Mouse (Mus musculus) lung, postnatal 14 days (tissue): ENCODE measurements at regions not wholly inside any gene's neighbourhood (a gene's known extent, or its start where the extent isn't known, plus 50 kb on each side); places are given as distances from the start of the nearest gene placed in this dataset.

Source experiments
- DNase-seq: peaks from one replicate; pipeline ENCODE4 v3.0.0; 2021

DNA sequence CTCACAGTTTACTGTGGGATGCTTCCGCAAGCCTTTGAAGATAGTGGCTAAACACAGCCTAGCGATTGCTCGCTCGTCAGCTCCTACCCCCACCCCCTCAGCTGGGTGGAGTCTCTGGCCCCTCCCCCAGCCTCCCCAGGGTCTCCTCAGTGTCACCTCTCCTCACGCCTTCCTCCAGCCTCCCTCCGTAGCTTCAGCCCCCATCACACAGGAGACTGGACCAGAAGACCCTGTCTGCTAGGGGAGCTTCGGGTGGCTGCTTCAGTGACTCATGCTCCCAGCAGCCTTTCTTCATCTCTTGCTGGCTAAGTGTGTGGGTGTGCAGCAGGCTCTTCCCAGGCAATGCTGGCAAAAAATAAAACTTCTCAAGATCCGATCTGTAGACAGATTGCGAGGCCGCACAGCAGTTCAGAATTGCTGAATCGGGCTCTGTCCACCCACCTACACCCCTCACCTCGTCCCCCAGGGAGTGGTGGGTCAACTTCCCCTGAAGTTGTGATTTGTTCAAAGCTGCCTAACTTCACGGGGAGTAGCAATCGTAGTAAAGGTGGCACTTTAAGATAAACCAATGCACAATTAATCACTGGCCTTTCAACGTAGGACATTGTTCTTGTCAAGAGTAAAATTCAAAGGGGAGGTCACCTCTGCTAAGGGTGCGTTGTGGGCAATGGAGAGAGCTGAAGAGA, 61.2 kb upstream of the Ankrd28 start:
- DNase-seq, result peak; percentile 24

DNA sequence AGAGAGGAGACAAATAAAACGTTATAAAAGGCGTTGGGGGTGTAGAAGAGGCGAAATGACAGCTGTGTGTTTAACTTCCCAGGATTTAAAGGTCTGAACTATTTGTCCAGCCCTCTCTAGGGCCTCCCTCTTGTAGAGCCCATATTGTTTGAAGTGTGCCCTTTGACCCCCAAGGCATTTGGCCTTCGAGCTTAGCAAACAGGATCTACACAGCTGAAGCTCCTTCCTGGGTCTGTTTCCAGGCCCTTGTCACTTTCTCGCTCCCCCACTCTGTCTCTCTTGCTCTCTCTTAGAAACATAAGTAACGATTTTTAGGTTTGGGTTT, 61.7 kb upstream of the Ankrd28 start:
- peak; percentile 11 for DNase-seq

DNA sequence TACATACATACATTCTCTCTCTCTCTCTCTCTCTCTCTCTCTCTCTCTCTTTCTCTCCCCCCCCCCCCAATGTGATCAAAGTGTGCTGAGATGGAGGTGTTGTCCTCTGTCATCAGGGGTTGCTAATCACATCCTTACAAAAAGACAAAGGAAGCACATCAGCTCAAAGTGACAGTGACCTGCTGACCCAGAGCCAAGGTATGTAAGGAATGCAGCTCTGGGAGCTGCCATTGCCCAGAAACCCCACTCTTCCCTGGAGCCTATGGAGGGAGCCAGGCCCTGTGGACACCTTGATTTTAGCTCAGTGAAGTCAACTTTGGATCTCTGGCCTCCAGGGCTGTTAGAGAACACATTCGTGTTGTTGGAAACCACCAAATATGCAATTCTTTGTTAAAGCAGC, 66.0 kb upstream of the Ankrd28 start:
- DNase-seq, result no peak

DNA sequence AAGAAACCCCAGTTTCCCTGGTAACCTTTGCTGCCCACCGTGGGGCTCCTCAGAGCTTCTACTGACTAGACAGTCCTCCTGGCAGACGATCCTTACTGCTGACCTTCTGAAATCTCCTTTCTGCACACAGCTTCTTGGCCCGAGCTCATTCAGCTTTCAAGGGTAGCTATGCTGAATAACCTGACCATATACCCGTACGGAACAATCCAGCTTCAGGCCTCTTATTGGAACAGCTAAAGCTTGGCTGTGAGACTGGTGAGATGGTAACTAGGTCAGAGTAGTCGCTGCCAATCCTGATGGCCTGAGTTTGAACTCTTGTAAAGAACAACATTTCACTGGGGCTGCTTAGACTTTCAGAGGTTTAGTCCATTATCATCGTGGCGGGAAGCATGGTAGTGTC, 69.1 kb upstream of the Ankrd28 start:
- DNase-seq, result no peak

DNA sequence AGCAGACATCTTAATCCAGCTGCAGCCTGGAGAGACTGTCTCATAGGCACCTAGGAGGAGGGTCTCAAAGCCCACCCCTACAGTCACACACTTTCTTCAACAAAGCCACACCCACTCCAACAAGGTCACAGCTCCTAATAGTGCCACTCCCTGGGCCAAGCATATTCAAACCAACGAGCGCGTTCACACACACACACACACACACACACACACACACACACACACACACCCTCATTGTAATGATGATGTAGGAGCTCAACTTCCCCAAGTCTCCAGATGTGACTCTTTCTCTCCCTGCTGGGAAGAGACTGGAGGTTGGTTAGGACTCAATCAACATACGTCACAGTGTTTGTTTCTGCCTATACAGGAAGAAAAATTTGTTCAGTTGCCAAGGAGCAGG, 69.5 kb upstream of the Ankrd28 start:
- DNase-seq, result no peak

DNA sequence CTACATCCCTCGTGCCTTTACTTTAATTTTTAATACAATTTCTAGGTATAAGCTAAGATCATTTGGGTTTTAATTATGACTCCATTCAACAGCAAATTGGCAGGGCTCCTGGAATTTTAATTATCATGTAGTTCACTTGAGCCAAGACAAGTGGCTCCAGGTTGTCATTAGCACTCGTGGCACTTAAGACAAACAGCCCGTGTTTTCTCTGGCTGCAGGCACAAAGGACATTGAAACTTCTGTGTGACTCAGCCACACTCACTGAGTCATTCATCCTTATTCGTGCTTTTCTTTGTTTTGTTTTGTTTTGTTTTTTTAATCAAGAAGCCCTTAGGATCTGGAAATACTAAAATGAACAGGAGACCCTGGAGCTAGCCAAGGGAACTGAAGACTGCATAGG, 71.5 kb upstream of the Ankrd28 start:
- DNase-seq, result no peak

DNA sequence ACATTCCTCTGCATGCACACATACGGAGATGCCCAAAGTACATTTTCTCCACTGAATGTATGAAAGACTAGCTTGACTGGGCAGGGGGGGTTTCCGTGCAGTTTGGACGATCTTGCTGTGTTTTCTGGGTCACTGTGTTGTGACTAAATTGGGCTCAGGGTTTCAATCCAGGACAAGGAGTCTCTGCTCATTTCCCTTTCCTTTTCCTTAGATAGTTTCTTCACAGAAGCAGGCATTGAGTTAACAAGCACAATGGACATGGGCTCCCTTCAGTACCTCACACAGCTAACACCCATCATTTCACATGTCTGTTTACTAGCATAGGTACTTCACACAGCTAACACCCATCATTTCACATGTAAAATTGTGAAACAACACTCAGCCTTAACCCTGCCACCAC, 73.2 kb upstream of the Ankrd28 start:
- DNase-seq, result no peak

DNA sequence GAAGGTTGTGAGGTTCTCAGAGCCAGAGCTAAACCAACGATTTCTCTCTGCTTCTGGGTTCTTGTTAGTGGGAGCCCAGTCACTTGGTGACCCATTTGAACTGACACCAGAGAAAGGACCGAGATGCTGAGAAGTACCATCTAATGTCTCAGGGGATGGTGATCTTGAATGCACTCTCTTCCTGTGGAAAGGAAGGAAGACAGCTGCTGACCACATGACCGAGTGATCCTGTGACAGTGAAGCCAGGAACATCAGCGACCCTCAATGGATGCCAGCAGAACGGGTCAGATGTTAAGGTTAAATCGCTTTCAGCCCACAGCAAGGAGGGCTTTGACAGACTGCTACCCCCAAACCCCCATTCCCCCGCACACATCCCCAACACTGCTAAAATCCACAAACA, 78.1 kb upstream of the Ankrd28 start:
- no peak for DNase-seq

DNA sequence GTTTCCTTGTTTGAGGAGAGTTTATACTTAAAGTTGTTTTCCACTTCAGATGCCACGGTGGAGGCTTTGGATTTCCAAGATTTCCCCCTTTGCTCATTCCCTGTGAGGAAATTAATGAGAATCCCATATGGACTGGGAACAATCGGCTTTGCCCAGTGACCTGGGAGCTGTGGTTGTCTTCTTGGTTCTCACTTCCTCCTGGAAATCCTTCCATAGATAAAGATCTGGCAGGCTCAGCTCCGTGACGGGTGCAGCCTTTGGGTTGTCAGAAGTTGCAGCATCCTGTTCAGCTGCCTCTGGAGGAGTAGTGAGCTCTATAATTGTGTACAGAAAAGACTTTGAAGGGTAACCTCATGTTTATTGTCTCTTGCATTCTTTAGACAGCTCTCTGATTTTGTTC, 78.8 kb upstream of the Ankrd28 start:
- peak; percentile 11 for DNase-seq

DNA sequence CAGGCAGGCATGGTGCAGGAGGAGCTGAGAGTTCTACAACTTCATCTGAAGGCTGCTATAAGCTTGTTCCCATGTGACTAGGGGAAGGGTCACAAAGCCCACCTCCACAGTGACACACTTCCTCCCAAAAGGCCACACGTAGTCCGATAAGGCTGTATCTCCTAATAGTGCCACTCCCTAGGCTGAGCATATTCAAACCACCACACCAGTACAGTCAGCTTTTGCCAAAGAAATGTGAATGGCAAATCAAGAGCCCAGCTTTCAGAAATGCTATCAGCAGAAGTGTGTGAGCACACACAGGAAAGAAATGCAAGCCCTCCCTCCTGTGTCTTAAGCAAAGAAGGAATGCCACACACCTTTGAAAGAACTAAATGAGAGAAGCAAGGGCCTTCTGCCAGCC, 80.4 kb upstream of the Ankrd28 start:
- no peak for DNase-seq

DNA sequence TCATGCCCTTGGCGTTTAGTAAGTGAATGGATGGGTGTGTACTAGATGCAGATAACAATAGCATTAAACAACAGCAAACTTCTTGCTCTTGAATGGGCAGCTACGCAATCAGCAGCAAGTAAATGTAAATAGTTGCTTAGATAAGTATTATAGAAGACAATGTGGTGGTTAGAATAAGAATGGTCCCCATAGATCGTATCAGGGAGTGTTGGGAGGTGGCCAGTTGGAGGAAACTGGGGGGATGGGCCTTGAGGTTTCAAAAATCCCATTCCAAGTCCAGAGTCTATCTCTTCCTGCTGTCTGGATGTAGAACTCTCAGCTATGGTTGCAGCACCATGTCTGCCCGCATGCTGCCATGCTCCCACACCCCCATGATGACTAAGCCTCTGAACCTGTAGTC, 88.0 kb upstream of the Ankrd28 start:
- no peak for DNase-seq

DNA sequence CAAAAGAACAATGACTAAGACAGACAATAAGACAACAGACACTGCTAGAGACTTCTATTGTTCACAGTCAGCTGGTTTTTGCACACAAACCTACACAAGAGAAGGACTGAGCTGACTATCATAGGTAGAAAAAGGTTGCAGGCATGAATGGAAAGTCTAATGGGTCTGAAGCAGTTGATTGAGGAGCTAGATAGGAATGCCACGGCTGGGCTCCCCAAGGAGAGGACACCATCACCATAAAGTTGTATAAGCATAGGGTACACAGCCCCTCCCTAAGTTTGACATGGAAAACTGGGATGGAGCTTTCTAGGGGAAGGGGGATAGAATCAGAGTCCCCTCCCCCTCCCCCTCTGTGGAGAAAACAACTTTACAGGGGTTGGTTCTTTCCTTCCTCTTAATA, 88.5 kb upstream of the Ankrd28 start:
- DNase-seq, result no peak

DNA sequence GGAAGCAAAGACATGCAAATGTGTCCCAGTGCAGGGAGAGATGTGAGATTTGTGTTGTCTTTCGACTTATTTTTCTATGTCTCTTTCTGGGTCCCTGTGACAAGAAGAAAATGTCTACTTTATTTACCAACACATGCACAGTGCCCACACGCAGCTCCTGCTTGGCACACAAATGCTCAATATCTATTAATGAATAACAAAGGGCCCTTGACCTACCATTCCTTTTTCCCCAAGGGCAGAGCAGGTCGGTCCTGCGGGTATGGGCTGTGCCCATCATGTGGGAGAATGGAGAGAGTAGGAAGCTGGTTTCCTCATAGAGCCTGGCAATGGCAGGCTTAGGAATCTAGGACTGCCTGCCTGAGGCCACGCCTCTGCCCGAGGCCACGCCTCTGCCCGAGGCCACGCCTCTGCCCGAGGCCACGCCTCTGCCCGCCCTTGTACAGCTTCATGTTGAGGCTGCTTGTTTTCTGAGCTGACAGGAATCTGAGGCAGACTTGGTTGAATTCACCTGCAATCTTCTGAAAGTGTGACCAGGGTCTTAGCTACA, 98.8 kb upstream of the Ankrd28 start:
- DNase-seq, result no peak

DNA sequence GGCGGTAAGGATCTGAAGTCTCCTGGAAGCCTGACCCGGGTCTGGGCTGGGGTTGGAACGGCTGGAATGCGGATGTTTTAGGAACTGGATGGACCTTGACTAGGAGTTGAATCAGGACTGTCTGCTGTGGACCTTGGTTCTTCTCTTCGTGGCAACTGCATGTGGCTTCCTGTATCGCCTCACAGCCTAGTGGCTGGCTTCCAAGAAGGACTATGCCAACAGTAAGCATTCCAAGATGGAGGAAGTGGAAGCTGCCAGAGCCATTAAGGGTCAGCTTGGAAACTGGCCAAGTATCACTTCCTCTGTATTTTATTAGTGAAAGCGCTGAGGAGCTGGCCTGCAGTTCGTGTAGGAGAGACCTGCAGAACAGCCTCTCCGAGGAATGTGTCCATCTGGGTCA, 98.4 kb upstream of the Galnt15 start:
- peak; percentile 90 for DNase-seq

DNA sequence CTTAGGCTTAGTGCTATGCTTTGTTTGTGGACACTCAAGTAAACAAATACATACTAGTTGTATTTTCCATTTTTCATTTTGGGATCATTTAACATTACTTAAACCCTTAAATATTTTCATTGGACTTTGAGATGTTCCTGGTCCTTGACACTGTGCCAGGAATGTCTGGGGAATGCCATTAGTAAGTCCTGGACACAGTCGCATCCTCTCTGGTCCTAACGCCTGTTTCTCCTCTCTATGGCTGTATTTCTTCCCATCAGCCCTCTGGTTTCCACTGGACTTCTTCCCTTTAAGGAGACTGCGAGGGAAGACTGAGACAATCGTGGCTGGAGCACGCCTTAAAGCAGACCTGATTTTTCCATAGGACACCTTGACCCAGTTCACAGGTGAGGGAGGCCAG, 96.8 kb upstream of the Galnt15 start:
- DNase-seq, result no peak

DNA sequence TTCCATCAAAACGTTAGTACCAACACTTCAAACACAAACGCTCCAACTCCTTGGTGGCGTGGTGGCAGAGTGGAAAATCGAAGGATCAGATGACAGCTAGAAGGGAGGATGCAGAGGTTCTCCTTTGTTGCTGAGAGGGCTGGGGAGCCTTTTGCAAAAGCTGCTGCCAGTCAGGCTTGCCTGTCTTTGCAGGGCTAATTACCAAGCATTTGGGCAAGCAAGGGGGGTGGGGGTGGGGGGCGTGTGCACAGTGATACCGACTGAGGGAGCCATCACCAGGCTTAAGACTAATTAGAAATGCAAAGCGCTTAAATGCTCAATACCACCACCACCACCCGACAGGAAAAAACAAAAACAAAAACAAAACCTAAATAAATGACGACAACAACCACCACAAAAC, 95.3 kb upstream of the Galnt15 start:
- no peak for DNase-seq

DNA sequence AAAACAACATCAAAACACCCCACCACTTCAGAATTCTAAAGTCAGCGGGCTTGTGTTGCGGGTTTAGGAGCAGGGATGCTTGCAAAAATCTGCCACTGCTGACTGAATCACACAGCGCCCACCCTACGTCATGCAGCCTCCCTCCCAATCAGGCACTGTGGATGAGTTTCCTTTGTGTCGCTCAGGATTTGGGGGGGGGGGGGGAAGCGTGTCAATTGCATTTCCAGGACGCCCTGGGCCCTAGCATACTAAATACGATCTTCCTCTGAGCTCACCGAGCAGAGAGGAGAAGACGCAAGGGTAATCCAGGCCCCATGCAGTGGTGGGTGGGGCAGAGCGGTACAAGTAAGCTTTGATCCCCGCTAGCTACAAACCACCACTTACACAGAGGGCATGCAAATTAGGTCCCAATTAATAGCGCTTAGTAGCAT, 94.9 kb upstream of the Galnt15 start:
- peak; percentile 17 for DNase-seq

DNA sequence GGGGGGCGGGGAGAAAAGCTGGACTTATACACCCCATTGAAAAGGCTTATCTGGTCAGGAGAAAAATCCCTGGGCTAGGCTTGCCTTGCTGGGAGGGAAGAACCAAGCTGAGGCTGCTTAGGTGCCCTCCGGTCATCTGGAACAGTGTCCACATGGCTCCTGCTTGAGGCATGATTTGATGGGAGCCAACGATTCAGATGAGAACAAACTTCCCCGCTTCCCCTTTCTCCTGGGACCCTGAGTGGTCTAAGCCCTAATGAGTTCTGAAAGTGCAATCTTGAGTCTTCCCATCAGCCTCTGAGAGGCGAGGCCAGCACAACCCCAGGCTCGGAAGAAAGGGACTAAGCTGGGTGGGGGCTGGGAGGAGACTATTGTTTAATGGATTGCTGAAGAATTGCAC, 94.5 kb upstream of the Galnt15 start:
- DNase-seq, result no peak

DNA sequence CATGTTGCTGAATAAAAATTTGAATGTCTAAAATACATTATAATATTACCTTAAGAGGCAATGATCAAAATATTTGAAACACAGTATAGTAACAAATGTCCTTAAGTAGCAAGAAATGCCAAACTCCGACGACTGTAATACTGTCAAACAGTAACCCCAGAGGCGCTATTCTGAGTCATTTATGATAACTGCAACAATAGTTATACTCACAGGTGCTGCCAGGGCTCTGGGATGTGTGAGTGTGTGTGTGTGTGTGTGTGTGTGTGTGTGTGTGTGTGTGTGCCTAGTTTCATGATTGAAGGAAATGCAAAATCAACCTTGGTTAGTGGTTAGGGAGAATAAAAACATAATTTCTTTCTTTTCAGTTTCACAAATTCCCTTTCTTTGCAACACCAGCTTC, 94.0 kb upstream of the Galnt15 start:
- DNase-seq, result no peak

DNA sequence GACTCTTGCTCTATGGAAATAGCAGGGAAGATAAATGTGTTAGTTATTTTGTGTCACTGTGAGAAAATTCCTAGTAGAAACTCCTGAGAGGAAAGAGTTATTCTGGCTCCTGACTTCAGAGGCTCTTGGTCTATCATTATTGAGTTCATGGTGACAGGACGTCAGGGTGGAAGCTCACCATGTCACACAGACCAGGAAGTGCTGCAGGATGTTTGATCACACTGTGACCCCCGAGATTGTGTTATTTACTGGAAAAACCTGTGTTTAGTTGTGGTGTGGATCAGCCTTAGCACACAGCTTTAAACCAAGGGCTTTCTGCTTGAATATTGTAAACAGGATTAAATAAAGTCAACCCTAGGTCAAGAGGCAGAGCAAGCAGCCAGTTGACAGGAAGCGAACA, 93.4 kb upstream of the Galnt15 start:
- DNase-seq, result no peak

DNA sequence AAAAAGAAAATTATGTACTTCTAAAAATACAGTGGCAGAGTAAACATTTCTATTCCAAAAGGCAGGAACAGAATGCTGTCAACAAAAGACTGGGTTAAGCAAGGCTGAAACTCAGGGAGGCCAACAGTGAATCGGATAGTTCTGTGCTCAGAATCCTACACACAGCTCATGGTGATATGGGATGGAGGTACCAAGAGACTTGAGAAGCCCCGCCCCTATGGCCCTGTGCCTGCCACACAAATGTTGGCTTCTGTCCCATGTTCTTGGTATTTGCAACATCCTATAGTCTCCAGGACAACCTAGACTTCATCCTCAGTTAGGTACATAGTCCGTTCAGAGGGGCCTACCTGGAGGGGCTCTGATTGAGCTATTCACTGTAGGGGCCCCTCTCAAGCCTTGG, 92.2 kb upstream of the Galnt15 start:
- no peak for DNase-seq

DNA sequence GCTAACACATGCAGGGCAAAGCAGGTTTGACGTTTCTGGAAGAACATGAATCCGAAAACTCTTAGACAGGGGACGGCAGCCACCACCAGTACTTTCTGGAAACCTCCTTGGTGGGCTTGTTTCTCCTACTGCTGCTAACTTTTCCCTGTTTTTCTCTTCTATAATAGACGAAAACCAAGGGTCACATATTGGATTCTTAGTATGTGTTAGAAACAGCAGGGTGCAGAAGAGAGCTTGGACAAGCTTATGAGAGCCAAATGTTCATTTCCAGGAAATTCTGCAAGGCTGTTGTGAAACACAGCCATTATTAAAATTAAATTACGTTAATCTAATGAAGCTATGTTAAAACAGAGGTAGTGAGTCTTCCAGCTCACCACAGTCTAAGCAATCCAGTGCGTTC, 87.9 kb upstream of the Galnt15 start:
- no peak for DNase-seq

DNA sequence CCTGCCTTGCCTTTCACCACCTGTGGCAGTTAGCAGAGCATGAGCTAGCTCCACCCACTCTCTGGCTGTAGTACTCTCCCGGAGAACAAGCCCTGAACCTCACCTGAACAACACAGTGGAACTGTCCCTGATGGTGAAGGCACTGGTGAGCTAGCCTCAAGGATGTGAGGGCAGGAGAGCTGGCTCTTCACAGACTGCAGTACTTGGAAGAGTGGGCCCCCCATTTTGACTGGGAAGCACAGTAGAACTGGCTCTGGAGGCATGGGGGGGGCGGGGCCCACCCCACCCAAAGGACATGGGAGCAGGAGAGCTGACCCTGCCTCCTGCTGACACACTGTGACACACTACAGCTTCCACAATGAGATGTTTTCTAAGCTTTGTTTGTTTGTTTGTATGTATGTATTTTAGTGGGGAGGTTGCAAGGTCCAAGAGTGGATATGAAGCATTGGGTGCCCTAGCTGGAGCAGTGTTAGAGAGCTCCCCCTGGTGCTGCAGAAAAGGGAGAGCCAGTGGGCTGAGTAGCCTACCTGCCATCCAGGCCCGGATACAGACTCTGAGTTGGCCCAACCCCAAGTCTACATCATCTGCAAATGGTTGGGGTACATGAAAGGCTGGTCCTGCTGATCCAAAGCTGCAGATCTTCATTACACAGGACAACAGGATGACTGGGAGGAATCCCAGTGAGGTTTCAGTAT, 86.4 kb upstream of the Galnt15 start:
- peak; percentile 60 for DNase-seq

DNA sequence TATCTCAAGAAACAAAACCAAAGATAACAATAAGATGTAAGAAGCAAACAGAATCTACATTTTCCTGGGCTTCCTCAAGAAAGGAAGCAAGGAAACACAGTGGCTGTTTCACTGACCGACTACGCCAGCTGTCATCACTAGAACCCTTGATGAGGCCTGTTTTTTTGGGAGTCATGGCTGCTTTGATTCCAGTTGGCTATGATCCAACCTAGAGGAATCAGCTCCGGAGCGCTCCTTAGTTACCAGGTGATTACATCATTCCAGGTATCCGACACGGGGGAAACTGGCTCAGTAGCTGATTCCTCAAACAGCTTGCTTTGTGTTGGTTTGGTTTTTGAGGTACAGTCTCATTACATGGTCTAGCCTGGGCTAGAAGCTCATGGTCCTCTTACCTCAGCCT, 84.1 kb upstream of the Galnt15 start:
- DNase-seq, result no peak

DNA sequence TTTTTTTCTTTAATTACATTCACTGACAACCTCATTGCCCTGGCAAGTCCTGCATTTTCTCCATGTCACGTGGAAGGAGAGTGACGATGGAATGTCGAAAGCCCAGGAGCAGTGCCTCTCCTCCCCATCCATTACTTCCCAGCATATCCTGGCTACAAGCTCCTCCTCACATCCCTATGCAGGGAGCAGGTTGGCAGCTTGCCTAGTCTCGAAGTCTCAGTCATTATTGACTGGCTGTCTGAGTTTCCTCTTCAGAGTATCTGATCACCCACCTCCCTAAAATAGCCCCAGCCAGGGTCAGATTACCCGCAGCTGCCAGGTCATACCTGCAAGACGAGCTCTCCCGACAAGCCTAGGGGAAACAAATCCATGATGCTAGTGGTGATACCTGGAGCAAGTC, 83.7 kb upstream of the Galnt15 start:
- DNase-seq, result peak; percentile 64
